Mouse (Mus musculus) hindbrain, embryonic 10.5 days (tissue): ENCODE measurements around the gene 4930415O20Rik. TPM values are rescaled to one million over a fixed set of nuclear protein-coding genes. Genes with fewer than 3 reads are reported as not detected.

ENCODE experiments used
- DNase-seq: peaks from one replicate; pipeline ENCODE4 v3.0.0-alpha.2; 2017; ENCODE audit warnings: low spot score
- H3K27ac ChIP-seq: fragments of 300-500 bp; sonication (generic); 2 replicates; pipeline ENCODE4 v1.5.1; 2016; ENCODE audit warnings: mild to moderate bottlenecking, moderate library complexity
- H3K27me3 ChIP-seq: fragments of 300-500 bp; sonication (generic); 2 replicates; pipeline ENCODE4 v1.6.1; 2016; ENCODE audit warnings: mild to moderate bottlenecking; ENCODE audit not compliant: poor library complexity, insufficient read depth, severe bottlenecking
- H3K36me3 ChIP-seq: fragments of 300-500 bp; sonication (generic); 2 replicates; pipeline ENCODE4 v1.6.1; 2016; ENCODE audit warnings: mild to moderate bottlenecking, moderate library complexity
- H3K4me1 ChIP-seq: fragments of 300-500 bp; sonication (generic); replicated peaks from 2 replicates; pipeline ENCODE4 v1.6.1; 2016; ENCODE audit warnings: mild to moderate bottlenecking
- H3K4me3 ChIP-seq: fragments of 300-500 bp; sonication (generic); 2 replicates; pipeline ENCODE4 v1.5.1; 2016; ENCODE audit warnings: mild to moderate bottlenecking, moderate library complexity
- H3K9me3 ChIP-seq: fragments of 300-500 bp; sonication (generic); 2 replicates; pipeline ENCODE4 v1.6.1; 2016; ENCODE audit warnings: mild to moderate bottlenecking, moderate library complexity
- WGBS: fragments of 180-500 bp; shearing (Covaris S2); methylation state at CpG from one replicate; pipeline ENCODE4 v1.1.7; 2016; 5-methylcytosine and 5-hydroxymethylcytosine counted together
- polyA plus RNA-seq: library from polyadenylated mRNA; unstranded; fragments of >200 nt; fragmentation: Nextera tagmentation; extraction: Ambion mirVana; gene quantifications from 2 replicates; pipeline ENCODE4 v1.2.1, GENCODE M21; 2016

The 4930415O20Rik gene
- polyA plus RNA-seq, 1 experiment from 2014 or later: not detected

GRCm38 (mm10) chr15:98629464-98629863, 58.7 kb downstream of the 4930415O20Rik start:
- H3K9me3 ChIP-seq: no peaks in the 10 kb centered on the region
- no peak for DNase-seq
- peak overlapping the region; percentile 82 for H3K27ac ChIP-seq
- H3K4me3 ChIP-seq: no peak overlapping the region
- peaks cover 71% of the 10 kb centered on the region for H3K27me3 ChIP-seq
- H3K4me1 ChIP-seq: peaks cover 74% of the 10 kb centered on the region
- no peaks in the 10 kb centered on the region for H3K36me3 ChIP-seq
- 57% methylated on average over 6 of the region's 6 CpGs for WGBS

- H3K36me3 ChIP-seq: no peaks in the 10 kb centered on the region
- H3K4me3 ChIP-seq: peak within 1 kb of the TSS; percentile 87
- H3K27ac ChIP-seq: peak within 1 kb of the TSS; percentile 98
- WGBS: 32% methylated on average over 4 of the region's 4 CpGs
- no peaks in the 10 kb centered on the region for H3K9me3 ChIP-seq
- H3K4me1 ChIP-seq: peaks cover 84% of the 10 kb centered on the region
- H3K27me3 ChIP-seq: peaks cover 79% of the 10 kb centered on the region
- DNase-seq: no peak
Observed at GRCm38 (mm10) chr15:98630540-98630939, 59.7 kb downstream of the 4930415O20Rik start, which contains the start of gene Cacnb3. Gene Cacnb3 (plus strand): TSS chr15:98630840.

GRCm38 (mm10) chr15:98631493-98631892, 60.7 kb downstream of the 4930415O20Rik start:
- H3K4me1 ChIP-seq: peaks cover 85% of the 10 kb centered on the region

GRCm38 (mm10) chr15:98632107-98632744, 61.4 kb downstream of the 4930415O20Rik start:
- peak overlapping the region; percentile 98 for H3K27ac ChIP-seq
- H3K36me3 ChIP-seq: no peaks in the 10 kb centered on the region
- peak; percentile 73 for DNase-seq
- H3K27me3 ChIP-seq: peaks cover 96% of the 10 kb centered on the region
- WGBS: under 1% methylated on average over 25 of the region's 25 CpGs
- H3K4me3 ChIP-seq: peak overlapping the region; percentile 87
- H3K4me1 ChIP-seq: peaks cover 89% of the 10 kb centered on the region
- H3K9me3 ChIP-seq: no peaks in the 10 kb centered on the region

More at GRCm38 (mm10) chr15:98631493-98631892, 60.7 kb downstream of the 4930415O20Rik start:
- Histone ChIP-seq H3K27ac (peak overlapping the region; percentile 98), H3K36me3 (no peaks in the 10 kb centered on the region), H3K4me3 (peak overlapping the region; percentile 87), H3K9me3 (no peaks in the 10 kb centered on the region), H3K27me3 (peaks cover 88% of the 10 kb centered on the region)
- DNase-seq: peak; percentile 86
- WGBS: under 1% methylated on average over 18 of the region's 18 CpGs

- H3K27ac ChIP-seq: peak overlapping the region; percentile 98
- peaks cover 96% of the 10 kb centered on the region for H3K4me1 ChIP-seq
- 0% methylated on average over 4 of the region's 4 CpGs for WGBS
- peaks cover 97% of the 10 kb centered on the region for H3K27me3 ChIP-seq
- peak overlapping the region; percentile 87 for H3K4me3 ChIP-seq
- H3K9me3 ChIP-seq: no peaks in the 10 kb centered on the region
- peaks cover 4% of the 10 kb centered on the region for H3K36me3 ChIP-seq
- peak; percentile 64 for DNase-seq
Observed at GRCm38 (mm10) chr15:98632921-98633320, 62.1 kb downstream of the 4930415O20Rik start.

- WGBS: 1% methylated on average over 25 of the region's 25 CpGs
- Histone ChIP-seq H3K4me3 (peak overlapping the region; percentile 87), H3K36me3 (peaks cover 4% of the 10 kb centered on the region), H3K27me3 (peaks cover 86% of the 10 kb centered on the region), H3K27ac (peak overlapping the region; percentile 98), H3K9me3 (no peaks in the 10 kb centered on the region), H3K4me1 (peaks cover 86% of the 10 kb centered on the region)
- DNase-seq: no peak
Observed at GRCm38 (mm10) chr15:98633822-98634470, 63.1 kb downstream of the 4930415O20Rik start.

GRCm38 (mm10) chr15:98634541-98635081, 63.8 kb downstream of the 4930415O20Rik start:
- Histone ChIP-seq H3K9me3 (no peaks in the 10 kb centered on the region), H3K4me1 (peaks cover 81% of the 10 kb centered on the region), H3K27me3 (peaks cover 80% of the 10 kb centered on the region), H3K4me3 (peak overlapping the region; percentile 87), H3K27ac (peak overlapping the region; percentile 98), H3K36me3 (peaks cover 9% of the 10 kb centered on the region)
- DNase-seq: peak; percentile 91
- under 1% methylated on average over 59 of the region's 65 CpGs for WGBS

- DNase-seq: peak; percentile 35
- WGBS: under 1% methylated on average over 21 of the region's 21 CpGs
- H3K4me3 ChIP-seq: peak overlapping the region; percentile 87
- peaks cover 77% of the 10 kb centered on the region for H3K4me1 ChIP-seq
- H3K27me3 ChIP-seq: peaks cover 72% of the 10 kb centered on the region
- H3K9me3 ChIP-seq: no peaks in the 10 kb centered on the region
- H3K27ac ChIP-seq: peak overlapping the region; percentile 98
- H3K36me3 ChIP-seq: peaks cover 16% of the 10 kb centered on the region
Observed at GRCm38 (mm10) chr15:98635291-98635841, 64.6 kb downstream of the 4930415O20Rik start.

GRCm38 (mm10) chr15:98636517-98636916, 65.7 kb downstream of the 4930415O20Rik start:
- Histone ChIP-seq H3K27me3 (peaks cover 61% of the 10 kb centered on the region), H3K27ac (peak overlapping the region; percentile 57; the same call in 1 of the 2 replicates), H3K9me3 (no peaks in the 10 kb centered on the region), H3K36me3 (peaks cover 28% of the 10 kb centered on the region), H3K4me3 (peak overlapping the region; percentile 87), H3K4me1 (peaks cover 66% of the 10 kb centered on the region)
- no peak for DNase-seq
- 38% methylated on average over 5 of the region's 5 CpGs for WGBS

- WGBS: 35% methylated on average over 3 of the region's 3 CpGs
- Histone ChIP-seq H3K4me1 (peaks cover 59% of the 10 kb centered on the region), H3K27ac (no peak overlapping the region), H3K9me3 (no peaks in the 10 kb centered on the region), H3K27me3 (peaks cover 54% of the 10 kb centered on the region), H3K4me3 (no peak overlapping the region; the same call in 1 of the 2 replicates), H3K36me3 (peaks cover 34% of the 10 kb centered on the region)
- no peak for DNase-seq
Observed at GRCm38 (mm10) chr15:98637155-98637554, 66.4 kb downstream of the 4930415O20Rik start.
